Mouse (Mus musculus) common myeloid progenitor, adult 5-6 weeks (primary cell): ENCODE data around the gene Cited4. TPM values are rescaled to one million over a fixed set of nuclear protein-coding genes. Genes with fewer than 3 reads are reported as not detected.
A peak's percentile ranks its signal among the peaks of the same experiment; 100 is the strongest.

Source experiments
- ATAC-seq: replicated peaks from 2 replicates; pipeline ENCODE4 v1.8.0; 2016; ENCODE audit warnings: low read depth, mild to moderate bottlenecking, moderate TSS enrichment, inconsistent platforms; ENCODE audit not compliant: poor library complexity, severe bottlenecking
- total RNA-seq: library from RNA; stranded (forward); fragments of 200-1000, 187-1606 nt; gene quantifications from 2 replicates; pipeline ENCODE4 v1.2.3, GENCODE M21; 2017

The Cited4 gene
- 3.4 and 5.3 TPM in 2 replicates for total RNA-seq

DNA sequence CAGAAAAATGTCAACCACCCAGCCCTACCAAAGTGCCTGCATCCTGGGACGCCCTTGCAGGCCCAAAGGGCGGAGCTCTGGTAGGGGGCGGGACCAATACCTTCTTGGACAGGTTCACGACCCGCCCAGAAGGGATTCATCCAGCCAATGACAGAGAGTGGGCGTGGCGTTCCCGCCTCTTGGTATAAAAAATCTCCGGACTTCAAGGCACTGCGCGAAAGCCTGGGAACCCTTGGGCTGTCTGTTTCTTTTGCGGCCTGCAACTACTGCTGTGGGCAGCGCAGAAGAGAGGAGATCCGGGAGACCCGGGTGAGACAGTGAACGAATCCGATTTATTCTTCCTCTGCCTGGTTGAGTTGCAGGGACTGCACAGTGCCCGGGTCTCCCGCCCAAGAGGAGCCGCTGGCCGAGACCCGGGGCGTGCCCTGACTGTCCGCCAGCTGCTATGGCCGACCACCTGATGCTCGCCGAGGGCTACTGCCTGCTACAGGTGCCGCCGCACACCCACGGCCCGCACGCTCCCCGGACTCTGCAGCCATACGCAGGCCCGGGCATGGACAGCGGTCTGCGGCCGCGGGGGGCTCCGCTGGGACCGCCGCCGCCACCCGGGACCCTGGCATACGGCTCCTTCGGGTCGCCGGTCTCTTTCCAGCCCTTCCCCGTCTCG lies at the start of gene Cited4:
Gene Cited4, plus strand, starts transcription at position 215 of the 667 bp plus-strand sequence.
- peak; percentile 89 for ATAC-seq

DNA sequence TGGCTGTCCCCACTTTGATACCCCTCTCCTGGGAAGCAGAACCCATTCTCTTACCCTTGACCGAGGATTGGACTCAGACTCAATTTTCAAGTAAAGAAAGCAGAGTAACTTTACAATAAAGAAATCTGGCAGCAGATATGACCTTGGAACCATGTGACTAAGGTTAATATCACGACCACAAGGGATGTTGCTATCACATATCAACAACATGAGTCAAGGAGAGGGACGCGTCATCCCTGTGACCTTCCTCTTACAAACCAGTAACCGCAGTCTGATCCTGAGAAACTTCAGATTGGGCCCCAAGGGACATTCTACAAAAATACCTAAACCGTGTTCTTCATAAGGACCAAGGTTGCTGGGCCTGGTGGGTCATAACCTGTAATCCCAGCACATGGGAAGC lies 38.6 kb upstream of the Cited4 start:
- no peak for ATAC-seq

DNA sequence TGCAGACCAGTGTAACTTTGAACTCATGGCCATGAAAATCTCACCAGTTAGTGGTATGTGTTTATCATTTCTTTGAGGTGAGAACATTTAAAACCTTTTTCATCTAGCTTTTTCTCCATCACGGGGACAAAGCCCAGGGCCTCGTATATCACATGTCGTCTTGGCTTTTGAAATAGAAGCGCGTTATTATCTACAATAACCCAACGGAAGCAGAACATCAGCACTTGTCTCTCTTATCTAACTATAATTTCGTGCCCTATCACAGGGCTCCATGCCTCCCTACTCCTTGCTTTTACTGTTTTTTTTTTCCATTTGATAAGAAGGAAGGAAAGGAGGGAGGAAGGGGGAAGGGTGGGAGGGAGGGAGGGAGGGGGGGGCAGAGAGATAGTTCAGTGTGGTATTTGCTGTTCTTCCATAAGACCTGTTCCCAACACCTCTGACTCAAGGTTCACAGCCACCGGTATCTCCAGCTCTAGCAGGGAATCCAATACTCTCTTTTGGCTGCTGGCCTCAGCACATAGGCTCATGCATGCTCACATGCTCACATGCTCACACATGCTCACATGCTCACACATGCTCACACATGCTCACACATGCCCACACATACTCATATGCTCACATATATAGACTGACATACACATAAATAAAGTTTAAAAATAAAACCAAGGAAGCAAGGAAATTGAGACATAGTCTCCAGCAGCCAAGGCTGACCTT lies 36.0 kb upstream of the Cited4 start:
- peak; percentile 51 for ATAC-seq

DNA sequence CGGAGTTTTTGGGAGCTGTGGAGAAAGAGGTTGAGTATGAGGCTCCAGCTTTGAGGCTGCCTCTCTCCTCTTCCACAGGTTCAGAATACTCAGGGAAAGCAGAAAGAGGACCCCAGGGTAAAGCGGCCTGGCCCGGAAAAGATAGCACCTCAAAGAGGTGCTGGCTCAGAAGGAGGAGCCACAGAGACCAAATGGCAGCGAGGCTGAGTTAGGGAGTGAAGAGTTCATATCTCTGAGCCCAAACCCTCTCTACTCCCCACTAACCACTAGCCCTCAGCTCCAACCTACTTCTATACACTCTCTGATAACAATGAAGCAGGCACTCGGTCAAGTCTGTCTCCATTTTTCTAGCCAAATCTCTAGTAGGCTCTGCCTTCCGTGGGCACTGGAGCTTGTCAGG lies 34.5 kb upstream of the Cited4 start:
- ATAC-seq = peak; percentile 72

DNA sequence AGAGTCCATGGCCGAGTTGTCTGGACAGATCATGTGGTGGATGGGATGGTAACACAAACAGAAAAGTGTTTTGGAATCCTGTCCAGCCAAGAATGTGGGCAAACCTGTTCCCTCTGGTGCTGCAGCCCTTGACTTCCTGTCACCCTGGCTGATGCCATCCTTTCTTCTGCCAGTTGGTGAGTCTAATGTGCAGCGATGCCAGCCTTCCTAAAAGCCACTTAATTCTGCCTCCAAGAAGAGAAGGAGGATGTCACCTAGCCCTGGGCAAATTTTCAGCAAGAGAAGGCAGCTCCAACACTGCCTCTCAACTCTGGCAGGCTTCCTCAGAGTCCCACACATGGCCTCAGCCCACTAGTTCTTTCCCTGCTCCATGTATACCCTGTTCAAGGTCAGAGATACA lies 31.0 kb upstream of the Cited4 start:
- ATAC-seq = no peak

DNA sequence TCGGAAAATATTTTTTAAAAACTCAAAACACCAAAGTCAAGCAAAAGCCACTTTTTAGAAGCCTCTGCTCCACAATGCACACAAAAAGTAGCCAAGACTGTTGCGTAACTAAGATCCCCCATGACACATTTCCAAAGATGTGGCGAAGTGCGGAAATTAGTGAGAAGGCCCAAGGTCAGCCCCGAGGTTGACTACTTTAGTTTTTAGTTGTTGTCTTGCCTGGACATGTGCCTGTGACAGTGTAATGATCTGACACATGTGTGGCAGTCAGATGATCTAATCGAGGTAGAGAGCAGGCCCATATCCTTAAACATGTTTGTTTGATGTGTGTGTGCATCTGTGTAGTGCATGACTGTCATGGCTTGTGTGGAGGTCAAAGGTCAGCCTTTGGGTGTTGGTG lies 24.4 kb upstream of the Cited4 start:
- no peak for ATAC-seq

DNA sequence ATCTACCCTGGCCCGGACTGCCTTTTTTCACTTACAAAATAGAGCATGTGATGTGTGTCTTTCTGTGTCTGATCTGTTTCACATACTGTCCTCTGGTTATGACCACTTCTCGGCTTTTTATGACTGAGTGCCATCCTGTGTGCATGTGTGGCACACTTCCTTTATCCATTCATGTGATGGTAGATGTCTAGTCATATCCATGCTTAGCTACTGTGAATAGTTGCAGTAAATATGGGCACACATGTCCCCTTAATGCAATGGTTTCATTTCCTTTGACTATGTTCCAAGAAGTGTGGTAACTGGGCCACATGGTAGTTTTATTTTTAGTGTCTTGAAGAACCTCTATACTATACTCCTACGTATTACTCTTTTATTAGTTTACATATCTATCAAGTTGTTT lies 22.5 kb upstream of the Cited4 start:
- peak; percentile 58 for ATAC-seq

DNA sequence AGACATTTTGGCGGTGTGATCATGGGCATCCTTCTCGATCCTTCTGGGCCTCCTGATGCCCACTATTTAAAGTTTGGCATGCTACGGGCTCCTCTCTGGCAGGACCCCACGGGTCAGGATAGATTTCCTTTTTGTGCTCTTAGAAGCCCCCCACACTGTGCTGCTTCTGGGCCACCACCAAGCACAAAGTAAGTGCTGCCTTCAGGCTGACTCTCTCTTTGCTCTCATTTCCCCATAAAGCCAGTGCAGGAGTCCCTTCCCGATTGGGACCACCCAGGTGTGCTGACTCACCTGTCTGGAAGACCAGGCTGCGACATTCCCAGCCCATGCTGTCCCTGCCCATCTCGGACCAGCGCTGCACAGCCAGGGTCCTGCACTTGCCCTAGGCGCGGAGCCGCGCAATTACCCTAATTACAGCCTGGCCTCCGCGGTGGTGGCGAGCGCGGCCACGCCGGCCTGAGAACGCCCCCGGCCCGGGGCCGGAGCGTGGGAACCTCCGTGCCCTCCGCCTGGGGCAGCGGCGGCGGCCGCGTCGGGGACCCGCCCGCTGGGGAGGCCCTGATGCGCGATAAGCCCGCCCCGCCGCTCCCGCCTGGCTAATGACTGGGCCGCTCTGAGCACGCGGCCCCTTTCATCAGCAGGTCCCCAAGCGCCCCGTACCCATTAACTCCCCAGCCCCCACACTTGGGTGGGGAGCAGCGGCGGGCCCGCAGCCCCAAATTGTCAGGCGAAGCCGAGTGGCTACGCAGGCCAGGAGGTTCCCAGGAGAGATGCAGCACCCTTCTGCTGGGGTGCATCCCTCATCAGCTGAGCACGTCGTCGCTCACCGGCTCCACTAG lies 16.8 kb upstream of the Cited4 start:
- ATAC-seq = peak; percentile 51; the same call in 1 of the 2 replicates

DNA sequence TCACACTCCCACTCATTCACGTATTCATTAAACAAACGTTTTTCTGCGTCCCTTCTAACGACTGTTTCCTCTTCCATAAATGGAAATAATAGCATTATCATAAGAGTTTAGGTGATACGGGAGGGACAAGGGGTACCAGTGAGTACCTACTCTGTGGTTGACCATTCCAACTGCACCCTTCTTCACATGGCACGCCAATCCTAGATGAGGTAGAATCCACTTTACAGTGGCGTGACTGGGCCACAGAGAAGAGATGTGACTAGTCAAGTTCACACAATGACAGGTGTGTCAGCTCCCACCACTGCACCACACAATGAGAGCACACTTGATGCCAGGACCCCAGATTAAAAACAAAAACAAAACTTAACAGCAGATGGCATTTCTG lies 16.2 kb upstream of the Cited4 start:
- ATAC-seq = no peak

DNA sequence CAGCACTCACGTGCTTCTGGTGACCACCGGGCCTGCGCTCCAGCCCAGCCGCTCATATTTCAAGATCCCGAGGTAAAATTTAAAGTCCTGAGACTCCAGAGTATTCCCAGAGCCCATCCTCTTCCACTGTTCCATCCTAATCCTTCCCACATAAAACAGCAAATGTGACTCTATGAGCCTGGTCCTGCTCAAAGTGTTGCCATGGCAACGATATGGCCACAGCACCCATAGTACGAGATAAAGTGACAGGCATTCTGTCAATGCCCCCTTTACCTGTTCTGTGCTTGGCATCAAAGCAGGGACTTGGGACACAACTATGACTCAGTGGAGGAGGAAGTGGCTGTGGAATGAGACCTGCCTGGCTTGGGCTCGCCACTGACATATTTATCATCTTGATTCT lies 10.5 kb upstream of the Cited4 start:
- no peak for ATAC-seq

DNA sequence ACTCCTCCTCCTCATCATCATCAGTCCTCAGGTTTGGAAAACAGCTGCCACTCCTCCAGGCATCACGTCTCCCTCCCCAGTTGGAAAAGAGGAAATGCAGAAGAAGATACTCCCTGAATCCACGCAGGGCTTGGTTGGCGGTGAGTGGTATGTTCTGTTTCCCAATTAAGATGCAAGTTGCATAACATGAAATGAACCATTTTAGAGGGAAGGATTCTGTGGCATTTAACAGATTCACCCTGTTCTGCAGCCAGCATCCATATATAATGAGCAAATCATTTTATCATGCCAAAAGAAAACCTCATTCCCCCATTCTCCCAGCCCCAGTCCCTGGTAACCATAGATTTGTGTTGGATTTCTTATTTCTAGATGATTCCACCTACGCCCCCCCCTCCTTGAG lies 5.9 kb upstream of the Cited4 start:
- no peak for ATAC-seq

DNA sequence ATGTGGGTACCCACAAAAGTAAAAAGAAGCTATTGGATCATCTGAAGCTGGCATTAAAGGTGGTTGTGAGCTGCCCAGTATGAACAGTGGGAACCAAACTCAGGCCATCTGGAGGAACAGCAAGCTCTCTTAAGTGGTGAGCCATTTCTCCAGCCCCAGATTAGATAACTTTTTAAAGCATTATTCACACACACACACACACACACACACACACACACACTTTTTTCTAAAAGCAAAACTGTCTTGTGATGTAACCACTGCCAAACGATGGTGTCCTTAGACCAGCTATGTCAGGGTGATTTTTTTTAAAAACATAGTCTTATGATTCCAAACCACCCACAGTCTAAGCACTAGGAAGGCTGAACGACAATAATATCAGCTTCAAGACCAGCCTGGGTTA lies 1.8 kb upstream of the Cited4 start:
- ATAC-seq = no peak

DNA sequence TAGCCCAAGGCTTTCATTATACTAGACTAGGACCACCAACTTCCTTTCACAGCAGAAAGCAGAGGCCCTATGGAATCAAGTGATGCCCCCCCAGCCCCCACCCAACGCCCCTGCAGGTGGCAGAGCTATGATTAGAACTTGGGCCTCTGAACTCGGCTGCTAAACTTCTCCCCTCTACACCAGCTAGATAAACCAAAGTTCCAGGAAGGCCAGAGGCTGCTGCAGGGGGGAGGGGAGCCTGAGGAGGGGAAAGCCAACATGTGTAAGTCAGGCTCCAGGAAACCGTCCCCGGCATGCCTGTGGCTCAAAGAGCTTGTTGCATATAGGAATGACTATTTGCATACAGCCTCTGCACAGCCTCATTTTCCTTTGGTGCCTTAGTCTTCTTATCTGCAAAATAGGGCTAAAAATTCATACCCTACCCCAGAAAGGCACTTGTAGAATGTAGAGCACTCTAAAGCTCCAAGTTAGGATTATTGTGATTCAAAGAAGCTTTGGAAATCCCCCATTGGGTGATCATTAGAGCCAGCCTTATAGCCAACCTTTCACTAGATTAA lies 1.1 kb upstream of the Cited4 start:
- ATAC-seq = no peak

DNA sequence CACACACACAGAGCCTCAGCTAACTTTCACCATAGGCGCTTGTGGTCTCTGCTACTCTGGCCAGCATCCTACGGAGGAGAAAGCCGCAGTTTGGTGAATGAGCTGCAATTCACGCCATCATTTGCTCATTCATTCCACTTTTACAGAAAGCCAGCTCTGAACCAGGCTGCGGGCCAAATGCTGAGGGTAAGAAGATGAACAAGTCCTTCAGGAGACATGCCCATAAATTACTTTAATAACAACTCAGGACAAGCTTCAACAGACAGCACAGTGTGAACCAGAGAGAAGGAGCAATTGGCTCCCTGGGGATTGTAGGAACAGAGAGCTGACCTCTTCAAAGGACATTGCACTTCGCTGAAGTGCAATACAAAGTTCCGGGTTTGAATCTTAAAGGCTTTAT lies 590 bp upstream of the Cited4 start:
- no peak for ATAC-seq

DNA sequence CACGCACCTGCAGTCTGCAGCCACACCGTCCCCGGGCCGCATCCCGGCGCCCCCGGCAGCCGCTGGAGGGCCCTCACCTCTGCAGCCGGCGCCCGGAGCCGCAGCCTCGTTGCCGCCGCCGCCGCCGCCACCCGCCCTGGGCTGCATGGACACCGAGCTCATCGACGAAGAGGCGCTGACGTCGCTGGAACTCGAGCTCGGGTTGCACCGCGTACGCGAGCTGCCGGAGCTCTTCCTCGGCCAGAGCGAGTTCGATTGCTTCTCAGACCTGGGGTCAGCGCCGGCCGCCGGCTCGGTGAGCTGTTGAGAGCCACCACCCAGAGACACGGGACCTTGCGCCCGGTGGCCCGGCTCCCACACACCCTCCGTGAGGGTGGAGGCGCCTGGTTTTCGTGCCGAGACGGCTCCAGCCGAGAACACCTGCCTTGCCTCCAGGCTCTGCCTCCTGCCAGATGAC lies 701 bp downstream of the Cited4 start:
- ATAC-seq = 0 out of 2 replicates have a peak, but pooled peaks have one; percentile 17

DNA sequence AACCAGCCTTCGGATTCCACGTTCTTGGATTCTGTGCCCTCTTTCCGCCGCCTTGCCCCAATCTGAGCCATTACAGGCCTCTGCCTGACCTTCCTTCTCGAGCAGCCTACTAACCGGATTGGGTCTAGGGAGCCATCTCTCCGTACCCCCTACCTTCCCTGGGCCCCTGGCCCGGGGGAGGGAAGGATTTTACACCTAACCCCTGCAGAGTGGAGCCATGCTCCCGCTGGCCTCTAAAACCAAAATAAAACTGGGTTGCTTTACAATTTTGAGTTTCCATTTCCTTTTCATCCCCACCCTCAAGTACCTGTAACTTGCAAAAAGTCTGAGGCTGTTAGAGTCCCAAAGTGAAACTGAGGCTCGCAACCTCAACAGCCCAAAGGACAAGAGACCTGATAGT lies 1.2 kb downstream of the Cited4 start:
- no peak for ATAC-seq

DNA sequence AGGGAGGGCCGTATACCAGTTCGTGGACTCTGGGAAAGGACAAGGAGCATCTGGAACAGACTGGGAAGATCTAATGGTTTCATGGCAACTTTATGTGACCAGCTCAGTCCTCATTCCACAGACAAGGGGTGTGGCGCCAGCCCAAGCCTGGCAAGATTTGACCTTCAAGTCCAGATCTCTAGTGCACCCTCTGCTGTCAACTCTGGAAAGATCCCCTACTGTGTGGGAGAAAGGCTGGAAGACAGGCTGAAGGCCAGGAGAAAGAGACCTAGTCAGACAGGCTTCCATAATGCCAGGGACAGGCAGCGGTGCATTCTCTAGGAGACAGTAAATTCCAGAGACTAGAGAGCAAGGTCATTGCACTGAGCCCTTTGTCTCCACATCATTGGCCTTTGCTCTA lies 2.2 kb downstream of the Cited4 start:
- ATAC-seq = no peak

DNA sequence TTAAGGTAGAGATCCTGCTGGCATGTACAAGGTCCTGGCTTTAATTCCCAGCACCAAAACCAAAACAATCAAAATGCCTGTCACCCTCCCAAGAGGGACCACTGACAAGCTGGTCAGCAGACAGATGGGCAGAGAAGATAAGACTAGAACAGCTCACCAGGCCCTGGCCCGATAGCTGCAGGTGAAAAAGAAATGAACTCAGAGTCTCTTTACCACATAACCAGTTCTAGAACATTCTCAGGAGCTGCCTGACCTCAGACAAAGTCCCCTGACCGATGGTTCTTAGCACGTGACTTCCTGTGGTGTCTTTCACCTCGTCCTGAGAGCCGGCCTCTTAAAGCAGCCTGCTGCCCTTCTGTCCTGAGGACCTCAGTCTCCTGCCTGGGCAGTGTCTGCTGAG lies 3.2 kb downstream of the Cited4 start:
- no peak for ATAC-seq

DNA sequence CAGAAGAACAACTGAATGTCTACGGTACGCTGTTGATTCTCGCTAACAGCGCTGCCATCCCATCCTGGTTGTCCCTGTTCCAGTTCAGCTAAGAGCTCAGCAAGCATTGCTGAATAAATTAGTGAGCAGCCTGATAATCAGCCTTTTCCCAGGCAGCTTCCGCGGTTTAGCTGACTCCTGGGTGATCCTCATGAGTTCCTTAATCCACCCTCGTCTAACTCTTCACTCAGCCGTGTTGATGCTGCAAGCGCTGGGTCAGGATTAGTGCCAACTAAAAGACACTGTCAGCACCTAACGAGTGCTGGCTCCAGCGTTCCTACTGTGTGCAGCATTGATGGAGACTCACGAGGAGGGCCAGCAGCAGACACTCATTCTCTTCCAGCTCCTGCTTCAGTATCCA lies 4.7 kb downstream of the Cited4 start:
- no peak for ATAC-seq

DNA sequence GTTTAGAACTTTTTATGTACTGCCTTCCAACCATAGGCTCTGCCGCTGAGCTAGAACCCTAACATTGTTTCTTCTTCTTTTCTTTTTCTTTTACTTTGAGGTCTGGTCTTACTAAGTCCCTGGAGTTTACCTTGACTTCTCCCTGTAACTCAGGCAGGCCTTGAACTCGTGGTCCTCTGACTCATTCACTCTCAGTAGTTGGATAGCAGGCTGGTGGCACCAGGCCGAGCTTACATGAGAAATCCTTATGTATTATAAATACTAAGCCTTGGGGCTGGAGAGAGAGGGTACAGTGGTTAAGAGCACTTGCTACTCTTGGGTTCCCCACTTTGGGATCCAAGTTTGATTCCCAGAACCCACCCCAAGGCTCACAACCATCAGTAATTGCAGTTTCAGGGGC lies 7.2 kb downstream of the Cited4 start:
- ATAC-seq = no peak
